Mouse (Mus musculus) myocyte (in vitro differentiated cells): ENCODE measurements around the gene Tnks2.

Experiments
- POLR2A ChIP-seq: IDR thresholded peaks from one replicate; pipeline ENCODE4 v1.6.1; 2011; ENCODE audit warnings: low read depth, mild to moderate bottlenecking, control low read depth, moderate library complexity; ENCODE audit not compliant: insufficient read length
- TCF12 ChIP-seq: IDR thresholded peaks from one replicate; pipeline ENCODE4 v1.6.1; 2011; ENCODE audit warnings: mild to moderate bottlenecking, control low read depth; ENCODE audit not compliant: poor library complexity, insufficient read depth, severe bottlenecking
- TCF3 ChIP-seq: IDR thresholded peaks from one replicate; pipeline ENCODE4 v1.6.1; 2011; ENCODE audit warnings: low read depth, control low read depth; ENCODE audit not compliant: insufficient read length
- USF1 ChIP-seq: IDR thresholded peaks from one replicate; pipeline ENCODE4 v1.6.1; 2011; ENCODE audit warnings: low read depth, mild to moderate bottlenecking, control low read depth, moderate library complexity

DNA sequence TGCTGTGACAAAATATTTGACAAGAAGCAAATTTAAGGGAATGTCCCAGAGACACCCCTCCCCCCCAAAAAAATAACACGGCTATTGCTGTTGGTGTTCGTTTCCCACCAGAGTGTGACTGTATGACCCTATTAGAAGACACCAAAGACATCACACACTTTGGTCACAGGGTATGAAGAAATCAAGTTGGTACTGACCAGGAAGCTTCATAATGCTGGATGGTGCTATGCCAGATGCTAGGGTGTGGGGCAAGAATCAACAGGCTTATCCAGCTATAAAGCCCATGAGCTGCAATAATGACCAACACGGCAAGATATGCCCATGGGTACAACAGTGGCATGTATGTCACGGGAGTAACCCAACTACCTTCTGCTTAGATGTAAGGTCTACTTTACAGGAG, 11.3 kb upstream of the Tnks2 start:
- TF ChIP-seq POLR2A (no peak), TCF3 (no peak), USF1 (no peak), TCF12 (no peak)
